Mouse (Mus musculus) midbrain, embryonic 16.5 days (tissue): ENCODE measurements at regions not wholly inside any gene's neighbourhood (a gene's known extent, or its start where the extent isn't known, plus 50 kb on each side); places are given as distances from the start of the nearest gene placed in this dataset.
A peak's percentile ranks its signal among the peaks of the same experiment; 100 is the strongest.

Experiments
- ATAC-seq: fragments of 200-750 bp; cut with Nextera tagmentation; 2 replicates; pipeline ENCODE4 v1.8.0; 2017; ENCODE audit warnings: moderate TSS enrichment
- H3K27ac ChIP-seq: fragments of 300-500 bp; sonication (generic); 2 replicates; pipeline ENCODE4 v1.5.1; 2014; ENCODE audit warnings: mild to moderate bottlenecking, low read length, mixed read lengths
- H3K27me3 ChIP-seq: fragments of 300-500 bp; sonication (generic); 2 replicates; pipeline ENCODE4 v1.6.1; 2014; ENCODE audit warnings: low read depth, low read length, mixed read lengths; ENCODE audit not compliant: control insufficient read depth, insufficient read depth
- H3K36me3 ChIP-seq: fragments of 300-500 bp; sonication (generic); 2 replicates; pipeline ENCODE4 v1.6.1; 2014; ENCODE audit warnings: mild to moderate bottlenecking, low read length, moderate library complexity, mixed read lengths; ENCODE audit not compliant: control insufficient read depth, insufficient read depth
- H3K4me1 ChIP-seq: fragments of 300-500 bp; sonication (generic); 2 replicates; pipeline ENCODE4 v1.6.1; 2014; ENCODE audit warnings: mild to moderate bottlenecking, low read length, mixed read lengths; ENCODE audit not compliant: control insufficient read depth, insufficient read depth
- H3K4me2 ChIP-seq: fragments of 300-500 bp; sonication (generic); 2 replicates; pipeline ENCODE4 v1.6.1; 2014; ENCODE audit warnings: mild to moderate bottlenecking, low read length, mixed read lengths
- H3K4me3 ChIP-seq: fragments of 300-500 bp; sonication (generic); 2 replicates; pipeline ENCODE4 v1.5.1; 2014; ENCODE audit warnings: low read depth, mild to moderate bottlenecking, low read length, moderate library complexity, mixed read lengths
- H3K9ac ChIP-seq: fragments of 300-500 bp; sonication (generic); 2 replicates; pipeline ENCODE4 v1.6.1; 2014; ENCODE audit warnings: low read depth, low read length, mixed read lengths
- H3K9me3 ChIP-seq: fragments of 300-500 bp; sonication (generic); replicated peaks from 2 replicates; pipeline ENCODE4 v1.6.1; 2014; ENCODE audit warnings: mild to moderate bottlenecking, low read length, mixed read lengths; ENCODE audit not compliant: control insufficient read depth, poor library complexity, severe bottlenecking
- WGBS: fragments of 180-500 bp; shearing (Covaris S2); extraction: QIAGEN DNeasy Blood & Tissue Kit; methylation state at CpG from one replicate; pipeline ENCODE4 v1.1.7; 2014; 5-methylcytosine and 5-hydroxymethylcytosine counted together

GRCm38 (mm10) chr3:115207072-115207471 is 303.2 kb downstream of the Olfm3 start:
- 66% methylated on average over 4 of the region's 4 CpGs for WGBS
- Histone ChIP-seq H3K27ac (no peak overlapping the region), H3K9ac (no peak overlapping the region), H3K36me3 (no peaks in the 10 kb centered on the region), H3K4me1 (no peaks in the 10 kb centered on the region), H3K9me3 (no peaks in the 10 kb centered on the region), H3K27me3 (no peaks in the 10 kb centered on the region), H3K4me3 (no peak overlapping the region), H3K4me2 (no peak overlapping the region)
- ATAC-seq: 0 out of 2 replicates have a peak, but pooled peaks have one; percentile 14

- WGBS: 90% methylated on average over 1 of the region's 1 CpGs
- no peaks in the 10 kb centered on the region for H3K9me3 ChIP-seq
- H3K4me3 ChIP-seq: no peak overlapping the region
- no peak overlapping the region for H3K9ac ChIP-seq
- H3K4me1 ChIP-seq: no peaks in the 10 kb centered on the region
- ATAC-seq: no peak
- H3K27me3 ChIP-seq: no peaks in the 10 kb centered on the region
- H3K4me2 ChIP-seq: no peak overlapping the region
- H3K36me3 ChIP-seq: no peaks in the 10 kb centered on the region
- H3K27ac ChIP-seq: no peak overlapping the region
These were observed 308.0 kb downstream of the Olfm3 start for GRCm38 (mm10) chr3:115211841-115212240.

GRCm38 (mm10) chr3:115213477-115213876 is 309.6 kb downstream of the Olfm3 start:
- Histone ChIP-seq H3K9me3 (no peaks in the 10 kb centered on the region), H3K9ac (no peak overlapping the region), H3K4me3 (no peak overlapping the region), H3K4me1 (no peaks in the 10 kb centered on the region), H3K27ac (no peak overlapping the region), H3K27me3 (no peaks in the 10 kb centered on the region), H3K36me3 (no peaks in the 10 kb centered on the region), H3K4me2 (no peak overlapping the region)
- 52% methylated on average over 2 of the region's 2 CpGs for WGBS
- ATAC-seq: no peak

GRCm38 (mm10) chr3:115240497-115240896 is 336.6 kb downstream of the Olfm3 start:
- peak; percentile 54; the same call in 1 of the 2 replicates for ATAC-seq
- no peaks in the 10 kb centered on the region for H3K4me1 ChIP-seq

GRCm38 (mm10) chr3:115252618-115253379 is 348.9 kb downstream of the Olfm3 start:
- peak; percentile 66; the same call in 1 of the 2 replicates for ATAC-seq
- Histone ChIP-seq H3K27me3 (no peaks in the 10 kb centered on the region), H3K9ac (no peak overlapping the region), H3K4me3 (no peak overlapping the region), H3K4me1 (no peaks in the 10 kb centered on the region), H3K36me3 (no peaks in the 10 kb centered on the region), H3K4me2 (no peak overlapping the region), H3K27ac (no peak overlapping the region), H3K9me3 (no peaks in the 10 kb centered on the region)
- WGBS: 55% methylated on average over 8 of the region's 8 CpGs

More at GRCm38 (mm10) chr3:115240497-115240896, 336.6 kb downstream of the Olfm3 start:
- Histone ChIP-seq H3K9ac (no peak overlapping the region), H3K36me3 (no peaks in the 10 kb centered on the region), H3K27ac (no peak overlapping the region), H3K4me3 (no peak overlapping the region), H3K9me3 (no peaks in the 10 kb centered on the region), H3K4me2 (no peak overlapping the region), H3K27me3 (no peaks in the 10 kb centered on the region)
- 47% methylated on average over 2 of the region's 2 CpGs for WGBS

GRCm38 (mm10) chr3:115276207-115276606 is 372.3 kb downstream of the Olfm3 start:
- no peak overlapping the region for H3K9ac ChIP-seq
- WGBS: 83% methylated on average over 3 of the region's 3 CpGs

GRCm38 (mm10) chr3:115281233-115281632 is 377.4 kb downstream of the Olfm3 start:
- Histone ChIP-seq H3K9me3 (no peaks in the 10 kb centered on the region), H3K4me3 (no peak overlapping the region), H3K9ac (no peak overlapping the region), H3K27ac (no peak overlapping the region), H3K36me3 (no peaks in the 10 kb centered on the region), H3K4me1 (no peaks in the 10 kb centered on the region), H3K27me3 (no peaks in the 10 kb centered on the region), H3K4me2 (no peak overlapping the region)
- no peak for ATAC-seq
- 88% methylated on average over 1 of the region's 1 CpGs for WGBS

More at GRCm38 (mm10) chr3:115276207-115276606, 372.3 kb downstream of the Olfm3 start:
- Histone ChIP-seq H3K4me2 (no peak overlapping the region), H3K4me3 (no peak overlapping the region), H3K9me3 (no peaks in the 10 kb centered on the region), H3K27me3 (no peaks in the 10 kb centered on the region), H3K27ac (no peak overlapping the region), H3K36me3 (no peaks in the 10 kb centered on the region), H3K4me1 (no peaks in the 10 kb centered on the region)
- ATAC-seq: no peak

- no peak for ATAC-seq
- Histone ChIP-seq H3K4me1 (no peaks in the 10 kb centered on the region), H3K4me2 (no peak overlapping the region), H3K4me3 (no peak overlapping the region), H3K27ac (no peak overlapping the region), H3K9me3 (no peaks in the 10 kb centered on the region), H3K9ac (no peak overlapping the region), H3K36me3 (no peaks in the 10 kb centered on the region), H3K27me3 (no peaks in the 10 kb centered on the region)
- WGBS: 84% methylated on average over 2 of the region's 2 CpGs
These were observed 380.6 kb downstream of the Olfm3 start for GRCm38 (mm10) chr3:115284487-115284886.
